Mouse (Mus musculus) gastrocnemius, adult 2 months (tissue): Measurements from ENCODE around the gene Med12l. TPM values are rescaled to one million over a fixed set of nuclear protein-coding genes. Genes with fewer than 3 reads are reported as not detected.
"Not testable (repeated sequence)": the region's sequence is repeated elsewhere in the genome, so short reads cannot be mapped to it uniquely, and the experiment has no call there.

Source experiments
- DNase-seq: peaks from one replicate; pipeline ENCODE4 v3.0.0; 2022
- H3K27ac ChIP-seq: fragments of 200-600 bp; 2 replicates; pipeline ENCODE4 v1.8.1; 2022; ENCODE audit warnings: mild to moderate bottlenecking
- H3K4me3 ChIP-seq: fragments of 200-600 bp; 2 replicates; pipeline ENCODE4 v1.8.1; 2022; ENCODE audit warnings: mild to moderate bottlenecking, moderate library complexity
- CTCF ChIP-seq: fragments of 200-600 bp; IDR thresholded peaks from 2 replicates; pipeline ENCODE4 v1.8.1; 2022; ENCODE audit warnings: antibody characterized with exemption, mild to moderate bottlenecking, moderate library complexity
- intact Hi-C: fragments of 180-260 bp; cut with DNase I; formaldehyde crosslinking; loops from one replicate; pipeline ENCODE4 v1.15.1; 2025
- total RNA-seq, 2 experiments: library from RNA; stranded (reverse); gene quantifications; 2 replicates each; pipeline ENCODE4 v1.2.3; 2021

Gene Med12l
- total RNA-seq, 2 experiments from 2014 or later, result 0.54 to 0.92 TPM

DNA sequence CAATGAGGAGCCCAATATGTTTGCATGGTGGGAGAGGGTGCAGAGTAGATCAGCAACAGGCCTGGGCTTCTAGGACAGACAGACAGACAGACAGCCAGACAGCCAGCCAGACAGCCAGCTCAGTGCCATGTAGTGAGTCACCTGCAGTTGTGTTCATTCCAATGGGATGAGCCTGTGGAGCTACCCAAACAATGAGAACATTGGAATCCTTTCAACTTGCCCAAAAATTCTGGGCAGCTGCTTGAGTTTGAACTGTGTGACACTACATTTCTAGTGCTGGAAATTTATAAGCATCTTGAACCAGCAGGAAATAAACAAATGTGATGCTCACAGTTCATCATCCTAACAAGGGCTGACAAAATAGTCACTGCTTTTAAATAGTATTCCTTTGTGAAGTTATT, 134.0 kb downstream of the Med12l start:
- Histone ChIP-seq H3K4me3 (no peak overlapping the region), H3K27ac (no peak overlapping the region)
- DNase-seq, result no peak
- intact Hi-C loops, result no loop called here
- no peak for TF ChIP-seq CTCF

DNA sequence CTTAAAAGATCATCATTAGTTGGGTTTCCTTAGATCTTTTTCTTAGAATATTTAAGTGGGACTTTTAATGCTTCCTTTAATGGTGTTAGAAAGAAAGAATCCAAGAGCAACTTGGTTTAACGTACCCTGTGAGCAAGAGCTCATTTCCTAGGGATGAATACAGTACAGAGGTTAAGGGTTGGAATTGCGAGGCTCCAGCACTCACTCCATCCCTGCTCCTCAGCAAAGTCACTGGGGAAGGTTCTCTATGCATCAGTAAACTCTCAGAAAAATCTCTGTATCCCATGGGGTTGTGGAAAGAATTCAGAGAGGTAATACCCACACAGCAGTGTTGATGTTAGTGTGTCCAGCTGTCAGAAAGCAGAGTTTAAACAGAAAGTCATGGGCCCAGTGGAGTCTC, 134.5 kb downstream of the Med12l start:
- intact Hi-C loops, result no loop called here
- no peak for TF ChIP-seq CTCF
- H3K4me3 ChIP-seq, result no peak overlapping the region
- H3K27ac ChIP-seq, result no peak overlapping the region
- DNase-seq, result no peak

DNA sequence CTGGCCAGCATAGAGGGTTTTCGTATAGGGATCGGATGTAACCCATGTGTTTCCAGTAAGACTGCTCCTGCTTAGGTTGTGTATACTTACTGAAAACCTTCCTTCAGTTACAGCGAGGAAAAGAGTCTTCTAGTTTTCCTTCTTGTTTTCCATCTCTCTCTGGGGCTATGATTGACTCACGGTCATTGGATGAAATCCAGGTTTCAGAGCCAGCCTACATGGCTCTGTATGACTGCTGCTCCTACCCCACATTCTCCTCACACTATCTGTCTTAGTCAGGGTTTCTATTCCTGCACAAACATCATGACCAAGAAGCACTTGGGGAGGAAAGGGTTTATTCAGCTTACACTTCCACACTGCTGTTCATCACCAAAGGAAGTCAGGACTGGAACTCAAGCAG, 135.3 kb downstream of the Med12l start:
- DNase-seq, intact Hi-C loops, H3K27ac ChIP-seq: not testable (repeated sequence)

DNA sequence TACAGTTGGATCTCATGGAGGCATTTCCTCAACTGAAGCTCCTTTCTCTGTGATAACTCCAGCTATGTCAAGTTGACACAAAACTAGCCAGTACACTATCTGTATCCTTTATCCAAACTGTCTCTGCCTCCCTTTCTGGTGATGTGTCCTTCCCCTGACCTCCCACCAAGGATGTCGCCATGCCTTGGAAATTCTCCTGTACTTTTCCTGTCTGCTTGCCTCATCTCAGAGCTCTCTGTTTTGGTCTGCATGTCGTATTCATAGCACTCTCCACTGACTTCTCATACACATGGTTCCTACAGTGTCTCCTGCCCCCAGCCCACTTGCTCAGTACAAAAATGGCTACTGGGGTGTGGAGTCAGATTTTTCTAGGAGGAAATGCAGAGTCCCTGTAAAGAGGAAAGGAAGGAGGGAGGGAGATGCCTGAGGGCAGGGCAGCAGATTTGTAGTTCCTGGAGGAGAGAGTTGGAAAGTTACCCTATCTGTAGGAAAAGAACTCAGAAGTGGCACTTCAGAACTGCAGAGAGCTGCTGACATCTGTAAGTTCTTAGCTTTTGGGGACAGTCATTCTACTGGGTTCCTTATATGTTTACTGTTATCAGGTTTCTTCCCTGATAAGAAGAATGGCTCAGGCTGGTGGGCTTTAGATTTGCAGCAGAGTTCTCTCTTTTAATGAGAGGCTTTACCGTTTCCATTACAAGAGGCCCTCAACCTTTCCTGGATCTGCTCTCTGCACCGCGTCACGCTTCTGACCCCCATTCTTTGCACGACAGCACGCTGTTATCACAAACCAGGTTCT, 136.1 kb downstream of the Med12l start:
- H3K27ac ChIP-seq, result no peak overlapping the region
- no peak for DNase-seq
- H3K4me3 ChIP-seq, result no peak overlapping the region
- no peak for TF ChIP-seq CTCF
- intact Hi-C loops, result no loop called here

More for the DNA sequence above, 135.3 kb downstream of the Med12l start:
- H3K4me3 ChIP-seq, result not testable (repeated sequence)

DNA sequence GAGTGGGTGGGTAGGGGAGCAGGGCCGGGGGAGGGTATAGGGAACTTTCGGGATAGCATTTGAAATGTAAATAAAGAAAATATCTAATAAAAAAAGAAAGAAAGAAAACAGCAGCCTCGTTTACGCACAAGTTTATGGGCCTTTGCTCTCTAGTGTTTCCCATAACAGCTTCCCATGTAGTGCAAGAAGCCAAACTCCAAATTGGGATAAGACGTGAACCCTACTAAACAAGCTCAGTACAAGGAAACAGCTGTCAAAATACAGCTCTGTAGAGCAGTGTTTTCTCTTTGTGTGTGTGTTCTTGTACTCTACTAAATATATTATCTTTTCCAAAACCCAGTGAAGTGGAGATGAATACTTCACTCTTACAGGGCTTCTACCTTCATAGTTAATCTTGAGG, 139.6 kb downstream of the Med12l start:
- DNase-seq, result no peak
- TF ChIP-seq CTCF, result no peak
- no peak overlapping the region for H3K27ac ChIP-seq
- intact Hi-C loops, result no loop called here
- H3K4me3 ChIP-seq, result no peak overlapping the region

DNA sequence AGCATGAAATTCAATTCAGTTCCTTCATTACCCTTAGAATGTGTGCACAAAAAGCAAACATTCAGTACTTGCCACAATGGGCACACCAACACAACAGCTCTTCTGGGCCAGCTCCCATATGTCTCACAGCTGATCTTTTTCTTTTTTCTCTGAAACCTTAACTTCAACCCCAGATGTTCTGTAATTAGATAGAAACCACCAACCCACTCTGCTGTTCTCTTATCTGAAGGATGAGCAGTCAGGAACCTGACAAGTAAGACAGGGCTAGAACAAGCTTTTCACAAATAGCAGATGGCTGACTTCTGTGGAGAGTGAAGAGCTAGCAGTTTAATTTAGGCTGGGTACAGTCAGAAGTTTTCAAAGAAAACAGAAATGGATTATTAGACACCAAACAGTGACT, 144.0 kb downstream of the Med12l start:
- Histone ChIP-seq H3K4me3 (no peak overlapping the region), H3K27ac (no peak overlapping the region)
- no peak for DNase-seq
- TF ChIP-seq CTCF, result no peak
- intact Hi-C loops, result no loop called here

DNA sequence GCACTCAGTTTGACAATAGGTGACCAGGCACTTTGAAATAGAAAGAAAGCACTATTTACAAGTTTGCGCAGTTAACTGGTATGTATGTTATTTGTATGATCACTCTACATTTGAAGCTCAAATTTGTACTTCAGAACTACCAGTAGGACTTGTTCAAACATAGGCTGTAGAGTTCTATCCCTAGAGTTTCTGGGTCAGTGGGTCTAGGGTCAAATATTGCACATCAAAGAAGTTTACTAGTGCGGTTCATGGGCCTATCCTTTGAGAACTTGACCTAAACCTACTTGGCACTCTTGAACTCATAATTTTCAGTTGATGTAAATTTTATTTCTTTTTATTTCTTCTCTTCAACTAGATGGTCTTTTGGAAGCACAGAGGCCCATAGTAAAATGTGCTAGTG, 145.0 kb downstream of the Med12l start:
- intact Hi-C loops, result no loop called here
- no peak overlapping the region for H3K4me3 ChIP-seq
- TF ChIP-seq CTCF, result no peak
- H3K27ac ChIP-seq, result no peak overlapping the region
- no peak for DNase-seq

DNA sequence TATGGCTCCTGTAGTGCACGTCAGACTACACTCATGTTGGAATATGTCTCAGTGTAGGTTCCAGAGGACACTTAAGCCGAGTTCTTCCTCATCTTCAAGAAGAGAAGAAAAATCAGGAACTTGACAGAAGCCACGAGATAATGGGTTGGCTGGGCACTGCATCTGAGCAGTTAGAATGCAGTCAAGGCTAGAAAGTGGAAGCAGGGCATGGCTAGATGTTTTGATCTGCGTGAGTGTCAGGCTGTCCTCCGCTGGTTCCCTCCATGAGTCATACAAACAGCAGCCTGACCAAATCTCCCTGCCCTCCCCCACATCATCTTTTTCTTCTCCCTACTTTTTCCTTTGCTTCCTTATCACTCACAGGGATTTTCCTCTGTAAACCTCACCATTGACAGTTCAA, 147.8 kb downstream of the Med12l start, which contains the start of gene P2ry14:
Gene P2ry14 (minus strand): TSS at position 195 of the 400 bp plus-strand sequence.
- intact Hi-C loops, result no loop called here
- TF ChIP-seq CTCF, result no peak
- no peak within 1 kb of the TSS for H3K27ac ChIP-seq

DNA sequence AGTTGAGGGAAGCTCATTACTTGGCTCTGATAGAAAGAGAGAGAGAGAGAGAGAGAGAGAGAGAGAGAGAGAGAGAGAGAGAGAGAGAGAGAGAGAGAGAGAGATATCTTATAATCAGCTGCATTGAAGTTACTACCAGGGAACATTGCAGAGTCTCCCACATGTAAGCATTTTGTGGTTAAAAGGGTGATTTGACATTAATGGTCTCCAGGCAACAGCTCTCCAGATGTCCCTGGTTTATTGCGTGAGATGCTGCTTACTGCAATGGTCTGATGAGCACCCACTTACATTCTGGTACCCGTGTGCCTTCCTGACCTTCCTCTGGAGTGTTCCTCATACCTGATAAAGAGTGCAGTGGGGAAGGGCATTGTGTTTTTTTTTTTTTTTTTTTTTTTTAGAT, 149.3 kb downstream of the Med12l start:
- intact Hi-C loops, result no loop called here
- no peak overlapping the region for H3K27ac ChIP-seq
- DNase-seq, result no peak
- no peak overlapping the region for H3K4me3 ChIP-seq
- no peak for TF ChIP-seq CTCF

More for the DNA sequence above, 147.8 kb downstream of the Med12l start, which contains the start of gene P2ry14:
- H3K4me3 ChIP-seq, result no peak within 1 kb of the TSS
- no peak for DNase-seq

DNA sequence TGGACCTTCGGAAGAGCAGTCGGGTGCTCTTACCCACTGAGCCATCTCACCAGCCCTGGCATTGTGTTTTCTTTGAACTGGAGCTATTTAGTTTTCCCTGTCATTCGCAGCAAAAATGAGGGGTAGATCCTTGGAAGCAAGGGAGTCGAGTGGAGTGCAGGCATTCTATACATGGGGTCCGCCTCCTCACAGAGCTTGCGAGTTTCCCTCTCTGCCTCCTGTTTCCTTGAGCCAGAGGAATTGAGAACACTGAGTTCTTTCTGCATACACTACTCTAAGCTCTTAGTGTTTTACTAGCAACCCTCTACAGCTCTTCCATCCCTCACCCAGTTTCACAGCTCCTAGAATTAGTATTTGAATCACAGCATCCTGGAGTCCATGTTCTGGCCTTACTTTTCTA, 149.8 kb downstream of the Med12l start:
- no peak overlapping the region for H3K27ac ChIP-seq
- no peak overlapping the region for H3K4me3 ChIP-seq
- no peak for DNase-seq
- TF ChIP-seq CTCF, result no peak
- intact Hi-C loops, result no loop called here

DNA sequence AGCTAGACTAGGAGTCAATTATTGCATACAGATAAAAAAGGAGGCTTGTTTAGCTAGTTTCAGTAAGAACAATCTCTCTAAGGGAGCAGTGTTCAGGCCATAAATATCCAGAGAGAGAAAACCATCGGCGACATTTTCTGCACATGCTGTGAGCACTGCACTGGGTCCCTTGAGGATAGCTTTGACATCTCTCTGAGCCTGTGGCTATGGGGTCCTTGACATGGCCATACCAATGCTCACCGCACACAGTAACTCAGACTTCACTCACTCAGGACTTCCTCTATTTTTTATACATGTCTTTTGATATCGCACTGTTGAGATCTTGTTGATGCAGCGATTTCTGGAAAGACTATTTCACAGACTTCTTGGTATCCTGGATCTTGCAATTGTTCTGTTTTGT, 151.4 kb downstream of the Med12l start:
- H3K4me3 ChIP-seq, result no peak overlapping the region
- DNase-seq, result no peak
- intact Hi-C loops, result no loop called here
- no peak for TF ChIP-seq CTCF
- H3K27ac ChIP-seq, result no peak overlapping the region

DNA sequence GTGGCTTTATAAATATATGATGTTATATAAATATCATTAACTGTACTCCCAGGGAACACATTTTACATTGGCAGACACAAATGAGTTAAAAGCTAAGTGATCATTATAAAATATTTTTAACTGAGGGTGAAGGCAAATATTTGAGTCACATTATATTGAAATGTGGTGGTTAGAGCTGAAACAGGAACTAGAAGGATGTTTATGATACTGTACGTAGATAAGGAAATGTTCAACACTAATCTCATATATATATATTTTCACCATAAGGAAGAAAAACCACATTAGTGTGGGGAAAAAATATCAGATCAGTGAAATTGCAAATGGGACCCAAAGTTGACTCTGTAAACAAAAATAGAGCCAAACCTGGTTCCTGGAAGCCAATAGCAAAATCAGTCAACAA, 154.8 kb downstream of the Med12l start:
- no peak overlapping the region for H3K4me3 ChIP-seq
- no peak for TF ChIP-seq CTCF
- no peak overlapping the region for H3K27ac ChIP-seq
- DNase-seq, result no peak
- intact Hi-C loops, result no loop called here

DNA sequence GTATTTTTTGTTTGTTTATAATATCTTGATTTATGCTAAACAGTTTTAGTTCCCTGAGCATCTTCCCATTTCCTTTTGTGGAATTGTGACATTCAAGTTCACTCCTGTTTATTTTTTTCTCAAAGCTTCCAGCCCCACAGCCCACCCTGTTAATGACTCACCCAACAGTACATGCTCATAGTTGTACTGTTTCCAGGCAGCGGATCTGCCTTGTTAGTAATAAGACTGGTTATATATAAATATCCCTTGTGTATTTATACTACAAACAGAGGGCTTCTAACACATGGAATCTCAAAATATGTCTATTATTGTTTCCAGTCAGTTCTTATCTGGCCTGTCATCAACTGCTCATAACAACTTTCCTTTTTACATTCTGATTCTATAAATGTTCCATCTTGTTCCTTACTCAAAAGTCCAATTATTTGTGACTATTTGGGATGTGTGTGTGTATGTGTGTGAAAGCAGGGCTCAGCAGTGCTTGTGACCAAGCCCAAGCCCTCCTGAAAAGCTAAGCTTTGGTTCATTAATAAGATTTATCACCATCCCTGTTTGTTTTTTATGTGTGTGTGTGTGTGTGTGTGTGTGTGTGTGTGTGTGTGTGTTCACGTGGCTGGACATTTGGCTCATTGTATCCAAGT, 161.9 kb downstream of the Med12l start:
- no peak for DNase-seq
- intact Hi-C loops, result no loop called here
- Histone ChIP-seq H3K4me3 (no peak overlapping the region), H3K27ac (no peak overlapping the region)
- TF ChIP-seq CTCF, result no peak

DNA sequence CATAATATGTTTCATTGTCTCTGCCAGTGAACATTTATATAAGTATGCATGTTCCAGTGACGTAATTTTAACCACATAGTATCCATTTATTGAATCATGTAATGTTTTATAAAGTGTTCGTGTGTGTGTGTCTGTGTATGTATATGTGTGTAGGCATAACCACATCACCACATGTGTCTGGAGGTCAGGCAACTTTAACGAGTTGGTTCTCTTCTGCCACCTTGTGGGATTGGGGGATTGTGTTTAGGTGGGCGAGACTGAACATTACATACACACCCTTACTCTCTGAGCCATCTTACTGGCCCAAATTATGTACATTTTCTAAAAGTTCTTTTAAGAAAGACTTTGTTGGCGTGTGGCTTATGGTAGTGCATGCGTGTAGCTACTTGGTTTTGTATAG, 162.9 kb downstream of the Med12l start:
- intact Hi-C loops, result no loop called here
- TF ChIP-seq CTCF, result no peak
- no peak for DNase-seq
- H3K27ac ChIP-seq, result no peak overlapping the region
- H3K4me3 ChIP-seq, result no peak overlapping the region
